In the genomic region with DNA sequence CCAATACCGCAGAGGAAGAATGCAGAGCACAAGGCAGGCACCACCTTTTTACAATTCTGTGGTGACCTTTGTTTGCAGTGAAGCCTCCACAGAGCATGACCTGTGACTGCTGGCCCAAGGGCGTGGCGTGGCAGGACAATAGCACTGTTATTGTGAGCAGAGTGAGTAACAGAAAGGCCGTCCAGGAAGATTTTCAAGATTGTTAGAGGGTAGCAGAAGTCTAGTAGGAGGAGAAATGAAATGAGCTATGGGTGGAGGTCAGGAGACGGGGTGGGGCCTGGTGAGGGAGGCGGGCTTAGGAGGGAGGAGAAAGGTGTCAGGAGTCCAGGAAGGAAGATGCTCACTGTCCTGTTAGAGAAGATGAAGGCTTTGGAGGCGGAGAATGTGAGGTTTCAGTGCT, we compare ENCODE assay signal across 9 mouse cellular contexts. TPM values are rescaled to one million over a fixed set of nuclear protein-coding genes. Genes with fewer than 3 reads are reported as not detected.
DNase-seq lines count a peak whose midpoint lies in the region; ATAC-seq lines count a peak whose summit lies in the region.
"Had no signal": no experiment of that assay in that cellular context is flagged by ENCODE, and none has a peak within 500 bp of the region (broad histone marks: within the 10 kb centered on the region; RNA-seq: fewer than 3 reads in every experiment).

No protein-coding gene starts in this region.

- no peak overlapping the region for H3K4me3 ChIP-seq in embryonic facial prominence, embryonic 12.5 days
- H3K4me3 ChIP-seq in stomach, embryonic 15.5 days (replicated peaks): no peak overlapping the region; the same call in 1 of the 2 replicates

- ATAC-seq in embryonic facial prominence, embryonic 12.5 days (ENCODE audit: insufficient number of reproducible peaks, insufficient read depth, low FRiP score, low TSS enrichment): no peak
- ATAC-seq in stomach, embryonic 15.5 days (ENCODE audit: insufficient read depth, low FRiP score, low read depth): peak; percentile 20; the same call in 1 of the 2 replicates
- ATAC-seq in megakaryocyte-erythroid progenitor cell, adult 5-6 weeks (replicated peaks; ENCODE audit: low FRiP score, low TSS enrichment, poor library complexity, severe bottlenecking): no peak

- peaks cover 8% of the 10 kb centered on the region for H3K4me1 ChIP-seq in embryonic facial prominence, embryonic 12.5 days
- 0 out of 2 replicates have a peak, but pooled peaks cover 10% of the 10 kb centered on the region for H3K4me1 ChIP-seq in stomach, embryonic 15.5 days

- DNase-seq in kidney, adult 9 months: peak; percentile 14
- DNase-seq in kidney, adult 11 months: no peak
- DNase-seq in kidney, postnatal 4 days: peak; percentile 16 to 40
- DNase-seq in left cerebral cortex, postnatal 10 days (ENCODE audit: extremely low spot score in 1 of 2, low spot score in 2 of 2): no peak
- DNase-seq in yolk sac, embryonic 10.5 days (ENCODE audit: low spot score): no peak

- H3K9ac ChIP-seq in embryonic facial prominence, embryonic 12.5 days: no peak overlapping the region
- no peak overlapping the region for H3K9ac ChIP-seq in stomach, embryonic 15.5 days

- no peaks in the 10 kb centered on the region for H3K27me3 ChIP-seq in embryonic facial prominence, embryonic 12.5 days
- H3K27me3 ChIP-seq in stomach, embryonic 15.5 days (replicated peaks): no peaks in the 10 kb centered on the region

- intact Hi-C loops in left cerebral cortex, postnatal 10 days (cut with DNase I): no loop called here

- H3K27ac ChIP-seq in embryonic facial prominence, embryonic 12.5 days: peak overlapping the region; percentile 51
- H3K27ac ChIP-seq in stomach, embryonic 15.5 days: peak overlapping the region; percentile 88

- no peaks in the 10 kb centered on the region for H3K9me3 ChIP-seq in embryonic facial prominence, embryonic 12.5 days
- H3K9me3 ChIP-seq in stomach, embryonic 15.5 days: no peaks in the 10 kb centered on the region

- no peaks in the 10 kb centered on the region for H3K36me3 ChIP-seq in embryonic facial prominence, embryonic 12.5 days
- H3K36me3 ChIP-seq in stomach, embryonic 15.5 days: no peaks in the 10 kb centered on the region

- no peak overlapping the region for H3K4me2 ChIP-seq in embryonic facial prominence, embryonic 12.5 days (replicated peaks)
- H3K4me2 ChIP-seq in stomach, embryonic 15.5 days: peak overlapping the region; percentile 41

- WGBS in embryonic facial prominence, embryonic 12.5 days: 54% methylated on average over 7 of the region's 7 CpGs
- WGBS in stomach, embryonic 15.5 days: 53% methylated on average over 7 of the region's 7 CpGs

RNA-seq across cellular contexts. Expression of a gene that starts 12.5 kb away (rescaled TPM):
- not detected in 2 replicates for polyA plus RNA-seq in embryonic facial prominence, embryonic 12.5 days (2016; fragmentation: Nextera tagmentation; extraction: Ambion mirVana)
- 1.0 and 4.0 TPM in 2 replicates for polyA plus RNA-seq in stomach, embryonic 15.5 days (2015; fragmentation: Nextera tagmentation; extraction: Ambion mirVana)
- total RNA-seq in megakaryocyte-erythroid progenitor cell, adult 5-6 weeks (2014; fragmentation: Nextera tagmentation): not detected in 2 replicates
- not detected in 2 replicates for total RNA-seq in megakaryocyte-erythroid progenitor cell, adult 5-6 weeks (2017)
- total RNA-seq in left cerebral cortex, postnatal 10 days (2021): not detected
- polyA plus RNA-seq: large intestine, adult 2 months had no signal

RNA-seq across cellular contexts. Expression of a gene that starts 39.6 kb away (rescaled TPM):
- 28.8 and 30.4 TPM in 2 replicates for polyA plus RNA-seq in embryonic facial prominence, embryonic 12.5 days (2016; fragmentation: Nextera tagmentation; extraction: Ambion mirVana)
- polyA plus RNA-seq in stomach, embryonic 15.5 days (2015; fragmentation: Nextera tagmentation; extraction: Ambion mirVana): 77.5 and 112 TPM in 2 replicates
- 1.1 and 2.0 TPM in 2 replicates for total RNA-seq in megakaryocyte-erythroid progenitor cell, adult 5-6 weeks (2014; fragmentation: Nextera tagmentation)
- total RNA-seq in megakaryocyte-erythroid progenitor cell, adult 5-6 weeks (2017): 0.66 TPM in 1 of 2 replicates, not detected in the other
- 1 to 10 TPM; 3.0 to 4.4 TPM for total RNA-seq in left cerebral cortex, postnatal 10 days (2021)

Comparison
In these comparisons a context has a peak if more than half of its experiments do, and no peak if none do; other contexts are left out.
1. DNase-seq: peak in kidney, adult 9 months (single experiment) and kidney, postnatal 4 days (2 of 2); none in kidney, adult 11 months (single experiment), left cerebral cortex, postnatal 10 days (0 of 2) and yolk sac, embryonic 10.5 days (single experiment).